21 mouse cellular contexts compared by ENCODE assay signal in genomic region chr2:130887456-130887855, GRCm38 (mm10).
"Had no signal": no experiment of that assay in that cellular context is flagged by ENCODE, and none has a peak within 500 bp of the region (broad histone marks: within the 10 kb centered on the region; RNA-seq: fewer than 3 reads in every experiment).

No protein-coding gene starts in this region.

- H3K36me3 ChIP-seq: neural tube, embryonic 12.5 days had no signal

- H3K27me3 ChIP-seq: kidney, embryonic 15.5 days; liver, embryonic 13.5 days; neural tube, embryonic 12.5 days; neural tube, embryonic 15.5 days had no signal

- H3K4me1 ChIP-seq: kidney, embryonic 15.5 days; liver, embryonic 13.5 days; neural tube, embryonic 12.5 days; neural tube, embryonic 15.5 days had no signal

- H3K4me2 ChIP-seq: kidney, embryonic 15.5 days; liver, embryonic 13.5 days; midbrain, embryonic 11.5 days; neural tube, embryonic 12.5 days; neural tube, embryonic 15.5 days had no signal

- H3K4me3 ChIP-seq: kidney, embryonic 15.5 days; layer of hippocampus, adult 2 months; left cerebral cortex, adult 2 months; liver, embryonic 13.5 days; neural tube, embryonic 12.5 days; neural tube, embryonic 15.5 days had no signal

- H3K27ac ChIP-seq: layer of hippocampus, adult 2 months; left cerebral cortex, adult 2 months; liver, embryonic 13.5 days; neural tube, embryonic 12.5 days; neural tube, embryonic 15.5 days; stomach, postnatal 0 days had no signal

- H3K9ac ChIP-seq: kidney, embryonic 15.5 days; liver, embryonic 13.5 days; neural tube, embryonic 12.5 days; neural tube, embryonic 15.5 days had no signal

- H3K9me3 ChIP-seq: kidney, embryonic 15.5 days; liver, embryonic 13.5 days; neural tube, embryonic 15.5 days had no signal

- DNase-seq: kidney, postnatal 25 days; layer of hippocampus, adult 9-11 months; layer of hippocampus, postnatal 36 days; liver, embryonic 13.5 days; lung, adult 2 months; lung, postnatal 14 days; lung, postnatal 4 days; midbrain, embryonic 14.5 days; right cerebral cortex, adult 18-20 months; right cerebral cortex, postnatal 14 days; right cerebral cortex, postnatal 4 days; thymus, adult 2 months; thymus, postnatal 14 days; thymus, postnatal 4 days had no signal
